Mouse (Mus musculus) heart, adult 2 months (tissue): Measurements from ENCODE around the gene Commd4. TPM values are rescaled to one million over a fixed set of nuclear protein-coding genes. Genes with fewer than 3 reads are reported as not detected.
"Not testable (repeated sequence)": the region's sequence is repeated elsewhere in the genome, so short reads cannot be mapped to it uniquely, and the experiment has no call there.

Experiments
- DNase-seq, 2 experiments: peaks; one replicate each; pipeline ENCODE4 v3.0.0; 2021
- H3K27ac ChIP-seq: fragments of 200-600 bp; 2 replicates; pipeline ENCODE4 v1.8.1; 2022
- H3K27me3 ChIP-seq: fragments of 200-500 bp; 2 replicates; pipeline ENCODE4 v1.6.1; 2012; ENCODE audit warnings: mild to moderate bottlenecking, low read length, inconsistent platforms, mixed read lengths; ENCODE audit not compliant: control insufficient read depth, insufficient read depth
- H3K36me3 ChIP-seq: fragments of 200-500 bp; 2 replicates; pipeline ENCODE4 v1.6.1; 2012; ENCODE audit warnings: low read length, inconsistent platforms; ENCODE audit not compliant: control insufficient read depth, insufficient read depth
- H3K4me1 ChIP-seq: fragments of 200-500 bp; 2 replicates; pipeline ENCODE4 v1.6.1; 2011; ENCODE audit warnings: low read length; ENCODE audit not compliant: control insufficient read depth, insufficient read depth
- H3K4me3 ChIP-seq: fragments of 200-600 bp; 2 replicates; pipeline ENCODE4 v1.8.1; 2022
- H3K79me2 ChIP-seq: fragments of 200-500 bp; replicated peaks from 2 replicates; pipeline ENCODE4 v1.6.1; 2012; ENCODE audit warnings: mild to moderate bottlenecking, inconsistent platforms, low read length, moderate library complexity, mixed read lengths; ENCODE audit not compliant: control insufficient read depth, insufficient read depth
- H3K9ac ChIP-seq: fragments of 200-500 bp; 2 replicates; pipeline ENCODE4 v1.6.1; 2012; ENCODE audit warnings: low read depth, mild to moderate bottlenecking, control low read depth, inconsistent platforms, low read length, mixed read lengths
- CTCF ChIP-seq: fragments of 200-600 bp; IDR thresholded peaks from 2 replicates; pipeline ENCODE4 v1.8.1; 2022; ENCODE audit warnings: antibody characterized with exemption, mild to moderate bottlenecking, moderate library complexity
- EP300 ChIP-seq: fragments of 200-500 bp; IDR thresholded peaks from 2 replicates; pipeline ENCODE4 v1.6.1; 2011; ENCODE audit warnings: low read depth, low read length, control low read depth; ENCODE audit not compliant: insufficient read depth
- POLR2A ChIP-seq: fragments of 200-500 bp; IDR thresholded peaks from 2 replicates; pipeline ENCODE4 v1.6.1; 2011; ENCODE audit warnings: mild to moderate bottlenecking, low read depth, low read length, control low read depth; ENCODE audit not compliant: insufficient read depth
- WGBS: fragments of 180-500 bp; shearing (Covaris S2); methylation state at CpG from one replicate; pipeline ENCODE4 v1.1.7; 2018; 5-methylcytosine and 5-hydroxymethylcytosine counted together
- intact Hi-C: fragments of 180-260 bp; cut with DNase I; formaldehyde crosslinking; loops from one replicate; pipeline ENCODE4 v1.15.1; 2025
- long read RNA-seq: library from polyadenylated mRNA; stranded (forward); transcript quantifications from one replicate; pipeline ENCODE4 v2.0.0, GENCODE M21; 2021
- polyA plus RNA-seq: library from polyadenylated mRNA; depleted of rRNA; stranded (reverse); fragments of >200 nt; gene quantifications from 2 replicates; pipeline ENCODE4 v1.2.3, GENCODE M21; 2012; rRNA removed
- total RNA-seq, 2 experiments: library from RNA; stranded (reverse); gene quantifications; 2 replicates each; pipeline ENCODE4 v1.2.3; 2021

The Commd4 gene
- total RNA-seq, result 10 to 100 TPM; 28.2 to 30.1 TPM
- polyA plus RNA-seq, result 53.5 and 58.0 TPM in 2 replicates
- long read RNA-seq, transcript Commd4-201 (8 exons, 858 nt), result major isoform, 19 of 25 reads
- long read RNA-seq, partial matches to known transcripts, result 0 of 25 reads
- long read RNA-seq, other reads (novel, unspliced or antisense), result 2 of 25 reads

- Histone ChIP-seq H3K4me1 (peaks cover 1% of the 10 kb centered on the region; the same call in 1 of the 2 replicates), H3K36me3 (no peaks in the 10 kb centered on the region), H3K27me3 (no peaks in the 10 kb centered on the region), H3K79me2 (no peaks in the 10 kb centered on the region), H3K27ac (peak within 1 kb of the TSS; percentile 73), H3K4me3 (peak within 1 kb of the TSS; percentile 73), H3K9ac (peak within 1 kb of the TSS; percentile 64)
- WGBS, result under 1% methylated on average over 24 of the region's 24 CpGs
- intact Hi-C loops, result no loop called here
- TF ChIP-seq EP300 (peak; percentile 89; the same call in 1 of the 2 replicates), CTCF (no peak), POLR2A (peak; percentile 69)
- DNase-seq, result peak; percentile 81 to 88
Observed at GRCm38 (mm10) chr9:57158013-57158470, at the start of gene Commd4. Gene Commd4 (minus strand): TSS chr9:57158331.

- Histone ChIP-seq H3K79me2 (no peaks in the 10 kb centered on the region), H3K36me3 (no peaks in the 10 kb centered on the region), H3K4me3 (no peak overlapping the region), H3K27me3 (no peaks in the 10 kb centered on the region), H3K4me1 (no peaks in the 10 kb centered on the region), H3K9ac (no peak overlapping the region), H3K27ac (no peak overlapping the region)
- no peak for TF ChIP-seq POLR2A
- no peak for TF ChIP-seq EP300
- TF ChIP-seq CTCF, result no peak
- WGBS, result 57% methylated on average over 2 of the region's 2 CpGs
- intact Hi-C loops, result no loop called here
- DNase-seq, result no peak
Observed at GRCm38 (mm10) chr9:57206896-57207295, 48.8 kb upstream of the Commd4 start.

GRCm38 (mm10) chr9:57203571-57203970 lies 45.4 kb upstream of the Commd4 start:
- H3K4me1 ChIP-seq, H3K36me3 ChIP-seq, DNase-seq, H3K9ac ChIP-seq, H3K27ac ChIP-seq, H3K79me2 ChIP-seq, intact Hi-C loops, H3K4me3 ChIP-seq, H3K27me3 ChIP-seq: not testable (repeated sequence)
- WGBS, result 16% methylated on average over 13 of the region's 13 CpGs

GRCm38 (mm10) chr9:57202981-57203380 lies 44.9 kb upstream of the Commd4 start:
- H3K36me3 ChIP-seq, result no peaks in the 10 kb centered on the region
- H3K27me3 ChIP-seq, result no peaks in the 10 kb centered on the region
- intact Hi-C loops, result no loop called here
- no peak overlapping the region for H3K27ac ChIP-seq
- H3K79me2 ChIP-seq, result no peaks in the 10 kb centered on the region
- WGBS, result 72% methylated on average over 7 of the region's 7 CpGs
- H3K9ac ChIP-seq, result no peak overlapping the region
- no peak for DNase-seq
- no peak overlapping the region for H3K4me3 ChIP-seq
- no peaks in the 10 kb centered on the region for H3K4me1 ChIP-seq
- TF ChIP-seq CTCF (no peak), POLR2A (no peak)

- H3K79me2 ChIP-seq, result no peaks in the 10 kb centered on the region
- no peak for DNase-seq
- no peak overlapping the region for H3K27ac ChIP-seq
- no peaks in the 10 kb centered on the region for H3K27me3 ChIP-seq
- H3K36me3 ChIP-seq, result no peaks in the 10 kb centered on the region
- no peaks in the 10 kb centered on the region for H3K4me1 ChIP-seq
- intact Hi-C loops, result no loop called here
- WGBS, result 62% methylated on average over 8 of the region's 8 CpGs
- H3K4me3 ChIP-seq, result no peak overlapping the region
- TF ChIP-seq POLR2A (no peak), EP300 (no peak), CTCF (no peak)
- no peak overlapping the region for H3K9ac ChIP-seq
Observed at GRCm38 (mm10) chr9:57197414-57197813, 39.3 kb upstream of the Commd4 start.

- H3K36me3 ChIP-seq, result no peaks in the 10 kb centered on the region
- H3K4me1 ChIP-seq, result no peaks in the 10 kb centered on the region
- WGBS, result 42% methylated on average over 3 of the region's 3 CpGs
- TF ChIP-seq CTCF (no peak), POLR2A (no peak), EP300 (no peak)
- no peak overlapping the region for H3K27ac ChIP-seq
- H3K79me2 ChIP-seq, result no peaks in the 10 kb centered on the region
- DNase-seq, result no peak
- intact Hi-C loops, result no loop called here
- no peak overlapping the region for H3K4me3 ChIP-seq
- no peak overlapping the region for H3K9ac ChIP-seq
- no peaks in the 10 kb centered on the region for H3K27me3 ChIP-seq
Observed at GRCm38 (mm10) chr9:57196708-57197107, 38.6 kb upstream of the Commd4 start.
